15 mouse cellular contexts compared by ENCODE assay signal in genomic region chr10:42838106-42838505, GRCm38 (mm10).
"Had no signal": no experiment of that assay in that cellular context is flagged by ENCODE, and none has a peak within 500 bp of the region (broad histone marks: within the 10 kb centered on the region; RNA-seq: fewer than 3 reads in every experiment).

No protein-coding gene starts in this region.

- H3K9me3 ChIP-seq: neural tube, embryonic 15.5 days; stomach, embryonic 15.5 days had no signal

- H3K27me3 ChIP-seq: neural tube, embryonic 15.5 days; stomach, embryonic 15.5 days had no signal

- H3K4me2 ChIP-seq: neural tube, embryonic 15.5 days; stomach, embryonic 15.5 days had no signal

- DNase-seq: retina, postnatal 1 day; right cerebral cortex, adult 18-20 months; right cerebral cortex, postnatal 14 days; right cerebral cortex, postnatal 25 days; right cerebral cortex, postnatal 4 days; spleen, adult 18-20 months; thymus, adult 18-20 months; thymus, adult 2 months; thymus, postnatal 14 days; thymus, postnatal 25 days; thymus, postnatal 36 days; thymus, postnatal 4 days had no signal

- H3K4me1 ChIP-seq: neural tube, embryonic 15.5 days; stomach, embryonic 15.5 days had no signal

- H3K27ac ChIP-seq: neural tube, embryonic 15.5 days; stomach, embryonic 15.5 days; stomach, postnatal 0 days had no signal

- H3K4me3 ChIP-seq: neural tube, embryonic 15.5 days; stomach, embryonic 15.5 days had no signal

- H3K9ac ChIP-seq: neural tube, embryonic 15.5 days; stomach, embryonic 15.5 days had no signal
